Mouse (Mus musculus) CH12.LX (cell line): Measurements from ENCODE around the gene Ppp1cb. TPM values are rescaled to one million over a fixed set of nuclear protein-coding genes. Genes with fewer than 3 reads are reported as not detected.
A peak's percentile ranks its signal among the peaks of the same experiment; 100 is the strongest.

Experiments used
- DNase-seq: peaks from one replicate; pipeline ENCODE4 v3.0.0-alpha.2; 2013; ENCODE audit errors: extremely low read depth
- H3K27ac ChIP-seq: 2 replicates; pipeline ENCODE4 v1.5.1; 2012; ENCODE audit warnings: low read depth, mild to moderate bottlenecking, control low read depth, moderate library complexity; ENCODE audit not compliant: insufficient read depth
- H3K27me3 ChIP-seq: replicated peaks from 2 replicates; pipeline ENCODE3; 2012; ENCODE audit warnings: inconsistent platforms
- H3K36me3 ChIP-seq, 2 experiments: replicated peaks in 1 of 2; 2 replicates each; pipeline versions ENCODE3 to v1.6.1; 2012; ENCODE audit warnings: inconsistent platforms in 1 of 2, low read length in 1 of 2, mild to moderate bottlenecking in 1 of 2, mixed read lengths in 1 of 2, moderate library complexity in 1 of 2; ENCODE audit not compliant: control insufficient read depth in 1 of 2, insufficient read depth in 1 of 2
- H3K4me1 ChIP-seq, 2 experiments: 2 replicates each; pipeline ENCODE4 v1.6.1; 2012; ENCODE audit warnings: inconsistent platforms in 1 of 2, moderate library complexity in 1 of 2; ENCODE audit not compliant: insufficient read depth in 2 of 2, control insufficient read depth in 1 of 2
- H3K4me2 ChIP-seq: 2 replicates; pipeline ENCODE4 v1.6.1; 2012; ENCODE audit warnings: low read depth, mild to moderate bottlenecking, control low read depth; ENCODE audit not compliant: poor library complexity, insufficient read depth, severe bottlenecking
- H3K4me3 ChIP-seq, 3 experiments: fragments of 150-350 bp in 1 of 3; sonication (generic) in 1 of 3; replicated peaks in 1 of 3; 2 replicates each; pipeline versions ENCODE3 to v1.5.1; 2011 to 2012; ENCODE audit warnings: low read depth in 2 of 3, low read length in 2 of 3, mild to moderate bottlenecking in 2 of 3, moderate library complexity in 2 of 3, control low read depth in 1 of 3, improper control_type of control experiment in 1 of 3, inconsistent platforms in 1 of 3, mixed read lengths in 1 of 3; ENCODE audit not compliant: poor library complexity in 1 of 3
- H3K79me2 ChIP-seq: replicated peaks from 2 replicates; pipeline ENCODE4 v1.6.1; 2012; ENCODE audit warnings: mild to moderate bottlenecking, moderate library complexity; ENCODE audit not compliant: control insufficient read depth, poor library complexity, insufficient read depth, severe bottlenecking; ENCODE audit errors: extremely low read depth
- H3K9ac ChIP-seq: 2 replicates; pipeline ENCODE4 v1.6.1; 2012; ENCODE audit warnings: low read depth, mild to moderate bottlenecking, control low read depth, moderate library complexity; ENCODE audit not compliant: insufficient read depth
- H3K9me3 ChIP-seq: replicated peaks from 2 replicates; pipeline ENCODE3; 2012; ENCODE audit warnings: low read length, inconsistent platforms, mixed read lengths
- BHLHE40 ChIP-seq: IDR thresholded peaks from 2 replicates; pipeline ENCODE4 v1.6.1; 2011; ENCODE audit warnings: mild to moderate bottlenecking, low read depth, low read length, improper control_type of control experiment
- CTCF ChIP-seq, 2 experiments: IDR thresholded peaks in 1 of 2; conservative IDR thresholded peaks in 1 of 2; 2 replicates each; pipeline ENCODE4 v1.5.1; 2011 to 2012; ENCODE audit warnings: low read depth in 2 of 2, low read length in 2 of 2, improper control_type of control experiment in 1 of 2, inconsistent platforms in 1 of 2, mild to moderate bottlenecking in 1 of 2, moderate library complexity in 1 of 2
- E2F4 ChIP-seq: IDR thresholded peaks from 2 replicates; pipeline ENCODE4 v1.6.1; 2011; ENCODE audit warnings: low read depth, low read length, improper control_type of control experiment; ENCODE audit not compliant: insufficient replicate concordance
- ELF1 ChIP-seq: IDR thresholded peaks from 2 replicates; pipeline ENCODE4 v1.6.1; 2014; ENCODE audit warnings: low read depth, mild to moderate bottlenecking, inconsistent platforms, low read length, improper control_type of control experiment
- ETS1 ChIP-seq: conservative IDR thresholded peaks from 2 replicates; pipeline ENCODE4 v1.6.1; 2012; ENCODE audit warnings: low read depth, mild to moderate bottlenecking, inconsistent platforms, low read length, improper control_type of control experiment, moderate library complexity
- HCFC1 ChIP-seq: IDR thresholded peaks from 2 replicates; pipeline ENCODE4 v1.6.1; 2012; ENCODE audit warnings: low read depth, mild to moderate bottlenecking, inconsistent platforms, low read length, improper control_type of control experiment
- IRF4 ChIP-seq: IDR thresholded peaks from 2 replicates; pipeline ENCODE4 v1.6.1; 2014; ENCODE audit warnings: low read depth, mild to moderate bottlenecking, inconsistent platforms, low read length, improper control_type of control experiment
- MAFK ChIP-seq: IDR thresholded peaks from 2 replicates; pipeline ENCODE4 v1.6.1; 2011; ENCODE audit warnings: low read length, improper control_type of control experiment; ENCODE audit not compliant: insufficient replicate concordance
- MAZ ChIP-seq: IDR thresholded peaks from 2 replicates; pipeline ENCODE4 v1.6.1; 2012; ENCODE audit warnings: low read depth, mild to moderate bottlenecking, inconsistent platforms, low read length, improper control_type of control experiment, moderate library complexity
- MXI1 ChIP-seq: IDR thresholded peaks from 2 replicates; pipeline ENCODE4 v1.6.1; 2011; ENCODE audit warnings: mild to moderate bottlenecking, low read depth, low read length, improper control_type of control experiment
- MYC ChIP-seq: IDR thresholded peaks from 2 replicates; pipeline ENCODE4 v1.6.1; 2011; ENCODE audit warnings: low read depth, mild to moderate bottlenecking, improper control_type of control experiment, low read length
- NELFE ChIP-seq: IDR thresholded peaks from 2 replicates; pipeline ENCODE4 v1.6.1; 2011; ENCODE audit warnings: low read depth, low read length, improper control_type of control experiment
- NRF1 ChIP-seq: IDR thresholded peaks from 2 replicates; pipeline ENCODE4 v1.6.1; 2014; ENCODE audit warnings: low read depth, mild to moderate bottlenecking, inconsistent platforms, low read length, improper control_type of control experiment, moderate library complexity
- POLR2A ChIP-seq: IDR thresholded peaks from 2 replicates; pipeline ENCODE4 v1.6.1; 2011; ENCODE audit warnings: low read depth, mild to moderate bottlenecking, improper control_type of control experiment, low read length
- SMC3 ChIP-seq: IDR thresholded peaks from 2 replicates; pipeline ENCODE4 v1.6.1; 2011; ENCODE audit warnings: low read depth, low read length, improper control_type of control experiment
- TBP ChIP-seq: conservative IDR thresholded peaks from 2 replicates; pipeline ENCODE4 v1.6.1; 2011; ENCODE audit warnings: low read depth, low read length, improper control_type of control experiment
- TCF12 ChIP-seq: IDR thresholded peaks from 2 replicates; pipeline ENCODE4 v1.6.1; 2014; ENCODE audit warnings: low read depth, mild to moderate bottlenecking, inconsistent platforms, low read length, improper control_type of control experiment
- UBTF ChIP-seq: IDR thresholded peaks from 2 replicates; pipeline ENCODE4 v1.6.1; 2012; ENCODE audit warnings: low read depth, mild to moderate bottlenecking, inconsistent platforms, low read length, improper control_type of control experiment, moderate library complexity
- ZMIZ1 ChIP-seq: IDR thresholded peaks from 2 replicates; pipeline ENCODE4 v1.6.1; 2012; ENCODE audit warnings: low read depth, mild to moderate bottlenecking, inconsistent platforms, low read length, improper control_type of control experiment
- dilution Hi-C: fragments of 300-500 bp; cut with MboI; formaldehyde crosslinking; loops from 2 replicates; pipeline ENCODE4 v1.14.3; 2020; ENCODE audit warnings: low sequenced_read_pairs; ENCODE audit not compliant: extremely low pct_unique_long_range_greater_than_20kb, extremely low pct_ligation_motif_present
- in situ Hi-C: fragments of 300-500 bp; cut with MboI; formaldehyde crosslinking; loops from 3 replicates; pipeline ENCODE4 v1.14.3; 2019; ENCODE audit warnings: low sequenced_read_pairs, low pct_ligation_motif_present, low pct_unique_long_range_greater_than_20kb, mixed read lengths
- polyA plus RNA-seq: library from polyadenylated mRNA; unstranded; fragments of >175 nt; gene quantifications from 2 replicates; pipeline ENCODE4 v1.2.1, GENCODE M21; 2012; ENCODE audit warnings: low read depth; ENCODE audit not compliant: insufficient read length
- total RNA-seq, 2 experiments: library from RNA; depleted of rRNA; stranded (reverse); fragments of 300-350 nt in 1 of 2; fragments of >200 nt in 1 of 2; gene quantifications; 2 replicates each; pipeline ENCODE4 v1.2.3; 2012 to 2014

Ppp1cb gene
- 45.3 and 50.8 TPM in 2 replicates for total RNA-seq (2012; rRNA removed)
- total RNA-seq (2014; rRNA removed) = 116 and 127 TPM in 2 replicates
- polyA plus RNA-seq = 188 and 194 TPM in 2 replicates

DNA sequence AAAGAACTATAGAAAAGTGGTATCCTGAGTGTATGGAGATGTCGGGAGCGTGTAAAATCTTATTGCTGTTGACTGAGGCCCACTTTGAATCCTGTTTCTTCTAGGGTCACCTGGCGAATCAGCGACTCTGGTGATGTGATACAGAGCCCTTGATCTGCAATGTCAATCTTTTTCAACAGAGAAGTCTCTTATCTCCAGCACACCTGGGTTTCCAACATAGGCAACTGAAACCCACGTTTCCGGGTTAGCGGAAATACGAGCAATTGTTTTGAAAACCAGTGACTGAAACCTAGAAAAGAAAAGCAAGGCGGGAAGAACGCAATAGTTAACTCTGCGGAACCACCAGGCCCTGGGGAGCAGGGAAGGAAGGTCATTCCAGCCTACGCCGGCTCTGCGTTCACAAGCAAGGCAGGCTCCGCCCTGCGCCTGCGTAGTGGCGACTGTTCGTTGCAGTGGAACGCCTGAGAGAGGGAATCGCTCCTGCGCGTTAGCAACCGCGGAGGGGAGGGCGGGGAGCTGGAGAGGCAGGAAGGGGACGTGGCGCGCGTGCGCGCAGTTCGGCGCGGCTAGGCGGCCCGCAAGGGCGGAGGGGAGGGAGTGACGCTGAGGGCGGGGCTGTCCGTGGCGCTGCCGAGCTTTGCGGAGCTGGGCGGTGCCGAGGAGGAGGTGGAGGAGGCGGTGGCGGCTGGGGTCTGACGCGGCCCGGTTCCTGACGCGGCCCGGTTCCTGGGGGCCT lies at the start of gene Ppp1cb:
Ppp1cb (plus strand) TSS at position 436 of the 736 bp plus-strand sequence.
- dilution Hi-C loops = no loop called here

GRCm38 (mm10) chr5:32409747-32410146 lies 48.9 kb upstream of the Ppp1cb start:
- H3K27ac ChIP-seq = no peak overlapping the region
- H3K4me1 ChIP-seq = peaks cover 10 to 53% of the 10 kb centered on the region in 2 experiments
- H3K36me3 ChIP-seq = no peaks in the 10 kb centered on the region
- dilution Hi-C loops = no loop called here
- no peak overlapping the region for H3K4me3 ChIP-seq
- no peak overlapping the region for H3K9ac ChIP-seq
- H3K79me2 ChIP-seq = no peaks in the 10 kb centered on the region
- no peaks in the 10 kb centered on the region for H3K9me3 ChIP-seq
- no peak for TF ChIP-seq ZMIZ1
- TF ChIP-seq E2F4 = no peak
- TF ChIP-seq MAFK = no peak
- TF ChIP-seq, all 38 proteins: peak for 0
- Histone ChIP-seq H3K27me3 (no peaks in the 10 kb centered on the region), H3K4me2 (no peak overlapping the region)
- DNase-seq = no peak
- in situ Hi-C loops = no loop called here

More for the DNA sequence above, at the start of gene Ppp1cb:
- Histone ChIP-seq H3K4me3 (peak within 1 kb of the TSS; percentile 83 to 99 (median 98)), H3K27me3 (peaks cover 14% of the 10 kb centered on the region), H3K9me3 (no peaks in the 10 kb centered on the region), H3K79me2 (peaks cover 37% of the 10 kb centered on the region), H3K9ac (peak within 1 kb of the TSS; percentile 97), H3K27ac (peak within 1 kb of the TSS; percentile 48), H3K4me1 (peaks cover 0 to 30% of the 10 kb centered on the region in 2 experiments; a peak in 2 of 4 replicates), H3K36me3 (no peaks in the 10 kb centered on the region), H3K4me2 (peak within 1 kb of the TSS; percentile 83)
- in situ Hi-C loops = no loop called here
- DNase-seq = peak; percentile 99
- TF ChIP-seq NELFE (peak; percentile 78), NRF1 (peak; percentile 99), BHLHE40 (peak; percentile 0; the same call in 1 of the 2 replicates), ETS1 (peak; percentile 19; the same call in 1 of the 2 replicates), TBP (peak; percentile 52; the same call in 1 of the 2 replicates), CTCF (conservative IDR thresholded peaks at IDR 0.05 in 1 of 2, IDR thresholded peaks at IDR 0.05 in 1 of 2; ENCODE audit: low read depth in 2 of 2, low read length in 2 of 2) (no peak), MAZ (peak; percentile 93), UBTF (peak; percentile 13; the same call in 1 of the 2 replicates), IRF4 (peak; percentile 51; the same call in 1 of the 2 replicates), MXI1 (no peak; the same call in 1 of the 2 replicates), POLR2A (peak; percentile 91), ZMIZ1 (0 out of 2 replicates have a peak, but pooled peaks have one; percentile 44), E2F4 (peak; percentile 77; the same call in 1 of the 2 replicates), TCF12 (peak; percentile 86), ELF1 (peak; percentile 82), SMC3 (no peak), HCFC1 (peak; percentile 26), MYC (no peak)
